Mouse (Mus musculus) hindbrain, postnatal 0 days (tissue): ENCODE data around the gene Sh3d21. TPM values are rescaled to one million over a fixed set of nuclear protein-coding genes. Genes with fewer than 3 reads are reported as not detected.
A peak's percentile ranks its signal among the peaks of the same experiment; 100 is the strongest.
"Not testable (repeated sequence)": the region's sequence is repeated elsewhere in the genome, so short reads cannot be mapped to it uniquely, and the experiment has no call there.

Source experiments
- ATAC-seq: fragments of 200-750 bp; cut with Nextera tagmentation; 2 replicates; pipeline ENCODE4 v1.8.0; 2017; ENCODE audit warnings: mild to moderate bottlenecking, moderate TSS enrichment, moderate library complexity
- DNase-seq: peaks from one replicate; pipeline ENCODE4 v3.0.0-alpha.2; 2015; ENCODE audit warnings: low spot score
- H3K27ac ChIP-seq: fragments of 300-500 bp; sonication (generic); 2 replicates; pipeline ENCODE4 v1.5.1; 2014; ENCODE audit warnings: mild to moderate bottlenecking
- H3K27me3 ChIP-seq: fragments of 300-500 bp; sonication (generic); 2 replicates; pipeline ENCODE4 v1.6.1; 2014; ENCODE audit warnings: low read length, mixed read lengths; ENCODE audit not compliant: insufficient read depth
- H3K36me3 ChIP-seq: fragments of 300-500 bp; sonication (generic); 2 replicates; pipeline ENCODE4 v1.6.1; 2014; ENCODE audit warnings: low read length, mixed read lengths; ENCODE audit not compliant: insufficient read depth
- H3K4me1 ChIP-seq: fragments of 300-500 bp; sonication (generic); 2 replicates; pipeline ENCODE4 v1.6.1; 2014; ENCODE audit warnings: antibody characterized with exemption, low read length, mixed read lengths; ENCODE audit not compliant: insufficient read depth
- H3K4me2 ChIP-seq: fragments of 300-500 bp; sonication (generic); 2 replicates; pipeline ENCODE4 v1.6.1; 2014; ENCODE audit warnings: low read depth, mild to moderate bottlenecking, low read length, moderate library complexity, mixed read lengths
- H3K4me3 ChIP-seq: fragments of 300-500 bp; sonication (generic); 2 replicates; pipeline ENCODE4 v1.5.1; 2014; ENCODE audit warnings: low read length
- H3K9ac ChIP-seq: fragments of 300-500 bp; sonication (generic); replicated peaks from 2 replicates; pipeline ENCODE4 v1.6.1; 2014; ENCODE audit warnings: mild to moderate bottlenecking, low read length, moderate library complexity, mixed read lengths
- H3K9me3 ChIP-seq: fragments of 300-500 bp; sonication (generic); 2 replicates; pipeline ENCODE4 v1.6.1; 2016; ENCODE audit warnings: low read length, mixed read lengths
- CTCF ChIP-seq: IDR thresholded peaks from 2 replicates; pipeline ENCODE4 v1.5.1; 2016; ENCODE audit warnings: antibody characterized with exemption, control low read depth, low read depth
- WGBS: fragments of 180-500 bp; shearing (Covaris S2); extraction: QIAGEN DNeasy Blood & Tissue Kit; methylation state at CpG from one replicate; pipeline ENCODE4 v1.1.7; 2014; 5-methylcytosine and 5-hydroxymethylcytosine counted together
- polyA plus RNA-seq: library from polyadenylated mRNA; unstranded; fragments of >200 nt; fragmentation: Nextera tagmentation; extraction: Ambion mirVana; gene quantifications from 2 replicates; pipeline ENCODE4 v1.2.1, GENCODE M21; 2015
- total RNA-seq: library from RNA; depleted of rRNA; stranded (reverse); fragments of >200 nt; gene quantifications from 2 replicates; pipeline ENCODE4 v1.2.3, GENCODE M21; 2014

Sh3d21 gene
- total and polyA plus RNA-seq, 2 experiments from 2014 or later = 0.63 to 2.2 TPM

GRCm38 (mm10) chr4:126194916-126195315, 31.6 kb upstream of the Sh3d21 start:
- ATAC-seq (no peak), DNase-seq (no peak)
- Histone ChIP-seq H3K27me3 (no peaks in the 10 kb centered on the region), H3K27ac (no peak overlapping the region), H3K9ac (no peak overlapping the region), H3K4me2 (no peak overlapping the region), H3K4me1 (0 out of 2 replicates have a peak, but pooled peaks cover 3% of the 10 kb centered on the region), H3K4me3 (no peak overlapping the region), H3K9me3 (no peaks in the 10 kb centered on the region), H3K36me3 (peaks cover 7% of the 10 kb centered on the region; the same call in 1 of the 2 replicates)
- no peak for TF ChIP-seq CTCF
- 87% methylated on average over 4 of the region's 4 CpGs for WGBS

- H3K27me3 ChIP-seq = no peaks in the 10 kb centered on the region
- ATAC-seq (no peak), DNase-seq (no peak)
- H3K4me3 ChIP-seq = no peak overlapping the region
- H3K9ac ChIP-seq = no peak overlapping the region
- peaks cover 7% of the 10 kb centered on the region; the same call in 1 of the 2 replicates for H3K36me3 ChIP-seq
- H3K27ac ChIP-seq = no peak overlapping the region
- TF ChIP-seq CTCF = no peak
- H3K4me1 ChIP-seq = 0 out of 2 replicates have a peak, but pooled peaks cover 3% of the 10 kb centered on the region
- H3K9me3 ChIP-seq = no peaks in the 10 kb centered on the region
- no peak overlapping the region for H3K4me2 ChIP-seq
Observed at GRCm38 (mm10) chr4:126194216-126194615, 30.9 kb upstream of the Sh3d21 start.

- H3K27ac ChIP-seq = no peak overlapping the region
- no peak overlapping the region for H3K4me2 ChIP-seq
- DNase-seq = no peak
- H3K4me1 ChIP-seq = no peaks in the 10 kb centered on the region
- no peak for TF ChIP-seq CTCF
- H3K9me3 ChIP-seq = no peaks in the 10 kb centered on the region
- H3K9ac ChIP-seq = no peak overlapping the region
- H3K4me3 ChIP-seq = no peak overlapping the region
- no peak for ATAC-seq
- peaks cover 7% of the 10 kb centered on the region; the same call in 1 of the 2 replicates for H3K36me3 ChIP-seq
- WGBS = 95% methylated on average over 2 of the region's 2 CpGs
- no peaks in the 10 kb centered on the region for H3K27me3 ChIP-seq
Observed at GRCm38 (mm10) chr4:126190636-126191035, 27.3 kb upstream of the Sh3d21 start.

- ATAC-seq (no peak), DNase-seq (no peak)
- no peak for TF ChIP-seq CTCF
- Histone ChIP-seq H3K4me1 (no peaks in the 10 kb centered on the region), H3K36me3 (peaks cover 3% of the 10 kb centered on the region; the same call in 1 of the 2 replicates), H3K4me3 (no peak overlapping the region), H3K27me3 (no peaks in the 10 kb centered on the region), H3K27ac (no peak overlapping the region), H3K9me3 (no peaks in the 10 kb centered on the region), H3K4me2 (no peak overlapping the region), H3K9ac (no peak overlapping the region)
- 91% methylated on average over 3 of the region's 3 CpGs for WGBS
Observed at GRCm38 (mm10) chr4:126187096-126187495, 23.8 kb upstream of the Sh3d21 start.

- peaks cover 15% of the 10 kb centered on the region for H3K36me3 ChIP-seq
- H3K9me3 ChIP-seq = no peaks in the 10 kb centered on the region
- no peak overlapping the region for H3K4me2 ChIP-seq
- no peak for TF ChIP-seq CTCF
- H3K4me1 ChIP-seq = no peaks in the 10 kb centered on the region
- no peak overlapping the region for H3K4me3 ChIP-seq
- DNase-seq (no peak), ATAC-seq (no peak)
- H3K27ac ChIP-seq = no peak overlapping the region
- 90% methylated on average over 5 of the region's 5 CpGs for WGBS
- H3K9ac ChIP-seq = no peak overlapping the region
- H3K27me3 ChIP-seq = no peaks in the 10 kb centered on the region
Observed at GRCm38 (mm10) chr4:126183034-126183433, 19.7 kb upstream of the Sh3d21 start.

GRCm38 (mm10) chr4:126181170-126181957, 18.1 kb upstream of the Sh3d21 start:
- ATAC-seq (peak; percentile 74), DNase-seq (peak; percentile 85)
- Histone ChIP-seq H3K4me1 (no peaks in the 10 kb centered on the region), H3K4me3 (no peak overlapping the region), H3K36me3 (peaks cover 26% of the 10 kb centered on the region), H3K9ac (no peak overlapping the region), H3K9me3 (no peaks in the 10 kb centered on the region), H3K27me3 (no peaks in the 10 kb centered on the region), H3K4me2 (no peak overlapping the region), H3K27ac (no peak overlapping the region)
- peak; percentile 85 for TF ChIP-seq CTCF
- WGBS = 50% methylated on average over 7 of the region's 7 CpGs

- H3K9ac ChIP-seq, H3K27me3 ChIP-seq, H3K4me1 ChIP-seq, H3K4me2 ChIP-seq, H3K4me3 ChIP-seq, ATAC-seq, DNase-seq, H3K27ac ChIP-seq, H3K9me3 ChIP-seq: not testable (repeated sequence)
- WGBS = 91% methylated on average over 7 of the region's 7 CpGs
- H3K36me3 ChIP-seq = peaks cover 57% of the 10 kb centered on the region
Observed at GRCm38 (mm10) chr4:126175980-126176379, 12.7 kb upstream of the Sh3d21 start.
